Mouse (Mus musculus): ENCODE results near the gene Tead1.
A peak's percentile ranks its signal among the peaks of the same experiment; 100 is the strongest.

Tead1 gene

DNA sequence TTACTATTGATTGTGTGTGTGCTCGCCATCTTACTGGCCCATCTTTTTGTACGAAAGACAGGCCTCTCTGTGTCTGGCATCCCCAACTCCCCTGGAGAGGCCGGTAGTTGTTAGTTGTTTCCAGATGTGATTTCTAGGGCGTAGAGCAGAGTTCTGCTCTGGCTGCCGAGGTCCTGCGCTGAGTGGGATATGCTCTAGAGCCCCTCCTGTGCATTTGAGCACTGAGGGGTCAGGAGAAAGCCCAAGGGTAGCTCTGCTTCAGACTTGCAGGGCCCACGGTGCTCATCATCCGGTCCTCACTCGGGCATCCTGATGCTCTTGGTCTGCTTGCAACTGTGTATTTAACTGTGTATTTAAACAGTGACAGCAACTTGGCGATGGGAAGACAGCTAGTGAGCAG is 7.5 kb downstream of the Tead1 start:
- no peak for DNase-seq (ENCODE audit: extremely low spot score)

- no peak for DNase-seq (ENCODE audit: extremely low spot score)
Observed at GRCm38 (mm10) chr7:112688425-112689001, 9.4 kb downstream of the Tead1 start.

GRCm38 (mm10) chr7:112690836-112691781 is 12.0 kb downstream of the Tead1 start:
- DNase-seq (ENCODE audit: extremely low spot score), result peak; percentile 55

DNA sequence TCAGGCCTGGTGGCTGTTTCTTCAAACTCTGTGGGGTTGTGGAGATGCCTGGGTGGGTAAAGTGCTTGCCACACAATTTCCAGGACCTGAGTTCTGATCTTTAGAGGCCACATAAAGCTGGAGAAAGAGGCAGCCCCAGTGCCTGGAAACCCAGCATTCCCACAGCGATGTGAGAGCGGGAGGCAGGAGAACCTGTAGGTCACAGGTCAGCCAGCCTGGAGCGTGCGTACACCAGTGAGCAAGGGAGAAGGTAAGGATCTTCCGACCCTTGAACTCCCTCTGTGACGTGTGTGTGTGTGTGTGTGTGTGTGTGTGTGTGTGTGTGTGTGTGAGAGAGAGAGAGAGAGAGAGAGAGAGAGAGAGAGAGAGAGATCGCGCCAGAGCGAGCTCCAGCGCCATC is 14.4 kb downstream of the Tead1 start:
- DNase-seq (ENCODE audit: extremely low spot score), result no peak

DNA sequence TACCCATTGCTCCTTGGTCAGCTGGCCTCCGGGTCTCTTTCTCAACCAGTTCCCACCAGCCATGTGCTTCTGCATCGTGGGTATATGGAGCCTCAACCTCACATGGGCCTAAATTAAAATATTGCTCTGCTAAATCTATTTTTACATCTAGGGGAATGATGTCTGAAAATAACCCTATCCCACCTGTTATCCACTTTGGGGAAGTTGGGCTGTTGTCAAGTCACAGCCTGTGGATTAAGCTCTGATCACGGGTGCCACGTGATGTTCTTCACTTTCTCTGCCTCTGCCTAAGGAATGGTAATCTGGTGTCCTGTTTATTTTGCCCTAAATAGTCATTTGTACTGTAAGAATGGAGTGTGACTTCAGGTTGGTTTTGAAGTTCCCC is 17.7 kb downstream of the Tead1 start:
- no peak for DNase-seq (ENCODE audit: extremely low spot score)

GRCm38 (mm10) chr7:112697162-112697841 is 18.2 kb downstream of the Tead1 start:
- peak; percentile 63 for DNase-seq (ENCODE audit: extremely low spot score)

DNA sequence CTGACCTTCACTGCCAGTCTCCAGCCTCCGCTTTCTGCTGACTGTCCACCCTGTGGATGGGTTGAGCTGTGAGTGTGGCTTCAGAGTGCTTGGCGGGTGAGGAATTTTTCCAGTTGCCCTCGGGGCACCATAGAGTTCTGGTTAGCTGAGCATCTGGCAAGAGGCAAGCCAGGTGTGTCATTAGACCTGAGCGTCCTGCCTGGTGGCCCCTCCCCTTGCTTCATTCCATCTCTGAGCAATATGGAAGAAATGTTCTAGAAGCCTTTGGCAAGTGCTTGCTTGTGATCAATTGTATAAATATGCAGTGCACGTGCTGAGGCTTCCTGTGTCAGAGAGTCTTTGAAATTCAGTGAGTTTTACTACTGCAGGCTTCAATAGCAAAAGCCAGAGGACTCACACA is 21.0 kb downstream of the Tead1 start:
- no peak for DNase-seq (ENCODE audit: extremely low spot score)

DNA sequence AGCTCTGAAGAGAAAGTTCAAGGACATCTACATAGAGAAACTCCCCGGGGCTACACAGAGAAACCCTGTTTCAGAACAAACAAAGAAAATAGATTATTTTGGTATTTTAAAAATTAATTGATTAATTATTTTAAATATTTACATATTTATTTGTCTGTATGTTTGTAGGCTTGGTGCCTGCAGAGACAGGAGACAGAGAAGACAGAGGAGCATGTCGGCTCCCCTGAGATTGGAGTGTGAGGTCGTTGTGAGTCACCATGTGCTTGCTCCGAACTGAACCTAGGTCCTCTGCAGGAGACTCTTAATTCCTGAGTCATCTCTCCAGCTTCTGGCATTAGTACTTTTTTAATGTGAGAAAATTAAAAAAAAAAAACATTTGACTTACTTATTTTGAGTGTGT is 24.2 kb downstream of the Tead1 start:
- DNase-seq (ENCODE audit: extremely low spot score), result no peak

DNA sequence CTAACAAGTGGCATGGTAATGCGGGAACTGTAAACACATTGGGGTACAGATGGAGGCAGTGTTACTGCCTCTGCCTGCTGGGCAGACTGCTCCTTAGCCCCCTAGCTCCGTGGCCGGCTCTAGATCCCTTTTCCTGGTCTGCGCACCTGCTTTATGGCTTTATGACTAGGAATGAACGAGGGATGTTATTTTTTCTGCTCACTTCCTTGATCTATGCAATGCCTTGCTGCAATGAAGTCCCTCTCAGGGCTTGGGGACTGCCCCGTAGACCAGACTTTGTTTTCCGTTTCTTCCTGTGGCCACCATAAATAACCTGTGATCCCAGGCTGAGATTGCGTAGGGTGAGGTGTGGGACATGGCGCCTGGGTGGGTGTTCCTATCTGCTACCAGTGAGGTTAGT is 26.8 kb downstream of the Tead1 start:
- DNase-seq (ENCODE audit: extremely low spot score), result no peak

GRCm38 (mm10) chr7:112706756-112707155 is 27.6 kb downstream of the Tead1 start:
- DNase-seq (ENCODE audit: extremely low spot score), result no peak

GRCm38 (mm10) chr7:112710409-112711107 is 31.4 kb downstream of the Tead1 start:
- no peak for DNase-seq (ENCODE audit: extremely low spot score)

- DNase-seq (ENCODE audit: extremely low spot score), result no peak
Observed at GRCm38 (mm10) chr7:112711977-112712376, 32.9 kb downstream of the Tead1 start.

GRCm38 (mm10) chr7:112713509-112713908 is 34.4 kb downstream of the Tead1 start:
- no peak for DNase-seq (ENCODE audit: extremely low spot score)

DNA sequence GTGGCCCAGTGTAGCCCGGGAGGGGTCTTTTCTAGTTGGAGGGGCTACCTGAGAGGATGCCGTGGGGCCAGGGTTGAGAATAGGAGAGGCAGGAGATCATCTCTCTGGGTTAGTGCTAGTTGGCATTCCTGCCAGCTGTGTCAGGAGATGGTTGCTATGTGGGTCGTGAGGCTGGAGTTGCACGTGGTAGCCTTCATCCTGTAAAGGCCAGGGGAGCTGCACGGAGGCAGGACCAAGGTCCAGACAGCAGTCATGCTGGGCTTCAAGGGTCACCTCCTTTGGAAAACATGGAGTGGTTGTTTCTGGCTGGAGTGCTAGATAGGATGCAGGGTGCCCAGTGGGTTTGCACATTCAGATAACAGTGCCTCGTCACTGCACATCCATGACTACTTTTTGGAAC is 35.7 kb downstream of the Tead1 start:
- no peak for DNase-seq (ENCODE audit: extremely low spot score)

DNA sequence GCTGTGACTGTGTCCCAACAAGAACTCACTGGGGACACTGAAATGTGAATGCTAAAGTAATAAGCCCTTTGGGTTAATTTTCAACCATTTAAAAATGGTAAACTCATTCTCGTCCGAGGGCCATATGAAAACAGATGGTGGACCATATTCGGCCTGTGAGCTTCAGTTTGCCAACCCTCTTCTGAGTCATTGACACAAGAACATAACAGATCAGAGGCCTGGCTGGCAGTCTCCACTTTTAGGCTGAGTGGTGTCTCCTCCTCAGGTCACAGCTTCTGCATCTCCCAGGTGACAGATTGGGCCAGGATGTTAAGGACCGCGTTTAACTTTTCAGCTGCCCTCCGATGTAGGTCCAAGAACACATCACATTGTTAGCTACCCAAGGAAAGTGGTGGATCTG is 37.6 kb downstream of the Tead1 start:
- no peak for DNase-seq (ENCODE audit: extremely low spot score)

- DNase-seq (ENCODE audit: extremely low spot score), result no peak
Observed at GRCm38 (mm10) chr7:112717676-112718075, 38.6 kb downstream of the Tead1 start.

GRCm38 (mm10) chr7:112719394-112720142 is 40.5 kb downstream of the Tead1 start:
- DNase-seq (ENCODE audit: extremely low spot score), result no peak

GRCm38 (mm10) chr7:112720143-112720988 is 41.2 kb downstream of the Tead1 start:
- DNase-seq (ENCODE audit: extremely low spot score), result peak; percentile 60

- DNase-seq (ENCODE audit: extremely low spot score), result no peak
Observed at GRCm38 (mm10) chr7:112720989-112721337, 41.8 kb downstream of the Tead1 start.

- no peak for DNase-seq (ENCODE audit: extremely low spot score)
Observed at GRCm38 (mm10) chr7:112721859-112722258, 42.7 kb downstream of the Tead1 start.

- DNase-seq (ENCODE audit: extremely low spot score), result no peak
Observed at GRCm38 (mm10) chr7:112728399-112728798, 49.3 kb downstream of the Tead1 start.
